Mouse (Mus musculus): Measurements from ENCODE around the gene Azin2.

Gene Azin2

GRCm38 (mm10) chr4:128977217-128977616, 15.0 kb upstream of the Azin2 start:
- no peak for DNase-seq

GRCm38 (mm10) chr4:128976577-128976976, 14.3 kb upstream of the Azin2 start:
- DNase-seq, result no peak

- DNase-seq, result no peak
Measured at GRCm38 (mm10) chr4:128974677-128975076, 12.4 kb upstream of the Azin2 start.

GRCm38 (mm10) chr4:128971065-128971694, 8.9 kb upstream of the Azin2 start:
- DNase-seq, result peak; percentile 90

GRCm38 (mm10) chr4:128970417-128970807, 8.2 kb upstream of the Azin2 start:
- no peak for DNase-seq

GRCm38 (mm10) chr4:128969607-128970416, 7.6 kb upstream of the Azin2 start:
- no peak for DNase-seq

GRCm38 (mm10) chr4:128969081-128969480, 6.8 kb upstream of the Azin2 start:
- DNase-seq, result peak; percentile 71

GRCm38 (mm10) chr4:128966751-128967150, 4.5 kb upstream of the Azin2 start:
- no peak for DNase-seq

- no peak for DNase-seq
Measured at GRCm38 (mm10) chr4:128962926-128963290, 666 bp upstream of the Azin2 start.

GRCm38 (mm10) chr4:128961301-128962028, 777 bp downstream of the Azin2 start:
- no peak for DNase-seq

GRCm38 (mm10) chr4:128959676-128960075, 2.6 kb downstream of the Azin2 start:
- DNase-seq, result no peak

- DNase-seq, result no peak
Measured at GRCm38 (mm10) chr4:128958849-128959248, 3.4 kb downstream of the Azin2 start.

- no peak for DNase-seq
Measured at GRCm38 (mm10) chr4:128958156-128958555, 4.1 kb downstream of the Azin2 start.

- peak; percentile 59 for DNase-seq
Measured at GRCm38 (mm10) chr4:128957155-128957911, 4.9 kb downstream of the Azin2 start.

- DNase-seq, result no peak
Measured at GRCm38 (mm10) chr4:128953851-128954250, 8.4 kb downstream of the Azin2 start.

GRCm38 (mm10) chr4:128950461-128950860, 11.8 kb downstream of the Azin2 start:
- DNase-seq, result no peak

GRCm38 (mm10) chr4:128949470-128950005, 12.7 kb downstream of the Azin2 start:
- DNase-seq, result no peak

- DNase-seq, result peak; percentile 68
Measured at GRCm38 (mm10) chr4:128948137-128948674, 14.0 kb downstream of the Azin2 start.

- DNase-seq, result no peak
Measured at GRCm38 (mm10) chr4:128947326-128947933, 14.8 kb downstream of the Azin2 start.

GRCm38 (mm10) chr4:128946736-128947135, 15.5 kb downstream of the Azin2 start:
- no peak for DNase-seq

GRCm38 (mm10) chr4:128942346-128942745, 19.9 kb downstream of the Azin2 start:
- no peak for DNase-seq

- no peak for DNase-seq
Measured at GRCm38 (mm10) chr4:128935595-128935994, 26.6 kb downstream of the Azin2 start.

Measured in lung, postnatal 14 days (tissue).